Mouse (Mus musculus): ENCODE data around the gene Limk1.

DNA sequence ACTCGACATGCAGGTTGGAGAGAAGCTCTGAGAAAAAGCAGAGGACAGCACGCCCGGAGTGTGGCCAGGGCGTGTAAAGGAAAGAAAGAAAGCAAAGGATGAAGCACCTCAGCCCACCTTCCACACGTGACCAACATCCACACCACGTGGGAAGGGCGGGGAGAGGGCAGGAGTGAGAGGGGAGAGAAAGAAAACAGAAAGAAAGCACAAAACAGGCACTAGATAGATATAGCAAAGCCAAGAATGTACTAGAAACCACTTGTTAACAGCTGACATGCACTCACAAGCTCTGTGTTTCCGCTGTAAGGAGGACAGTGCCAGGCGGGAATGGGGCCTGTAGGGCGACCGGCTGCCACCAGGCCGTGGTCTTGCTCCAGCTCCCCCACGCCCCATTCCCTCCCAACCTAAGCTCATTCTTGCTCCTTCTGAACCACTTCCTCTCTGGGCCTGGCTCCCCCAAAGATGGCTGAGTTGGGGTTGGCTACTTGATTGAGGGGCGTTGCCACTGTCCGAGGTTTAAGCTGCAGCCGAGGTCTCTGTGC, 67.2 kb downstream of the Limk1 start:
- TF ChIP-seq CTCF (IDR thresholded peaks at IDR 0.05; ENCODE audit: low read depth, low read length) (no peak), POLR2A (IDR thresholded peaks at IDR 0.05; ENCODE audit: insufficient read depth, low read length) (no peak)

All from ES-Bruce4 (cell line).